Mouse (Mus musculus): Measurements from ENCODE around the gene Cstf3.

Cstf3 gene

GRCm38 (mm10) chr2:104604718-104605117 lies 14.4 kb downstream of the Cstf3 start:
- no peak for DNase-seq

GRCm38 (mm10) chr2:104605560-104605959 lies 15.2 kb downstream of the Cstf3 start:
- no peak for DNase-seq

GRCm38 (mm10) chr2:104614786-104615185 lies 24.5 kb downstream of the Cstf3 start:
- DNase-seq = no peak

GRCm38 (mm10) chr2:104615985-104616711 lies 25.8 kb downstream of the Cstf3 start:
- no peak for DNase-seq

- DNase-seq = no peak
Observed at GRCm38 (mm10) chr2:104658659-104659058, 68.3 kb downstream of the Cstf3 start.

- DNase-seq = no peak
Observed at GRCm38 (mm10) chr2:104663372-104664100, 73.2 kb downstream of the Cstf3 start.

- no peak for DNase-seq
Observed at GRCm38 (mm10) chr2:104669122-104669804, 78.9 kb downstream of the Cstf3 start.

- no peak for DNase-seq
Observed at GRCm38 (mm10) chr2:104671724-104672123, 81.4 kb downstream of the Cstf3 start.

GRCm38 (mm10) chr2:104677326-104677725 lies 87.0 kb downstream of the Cstf3 start:
- DNase-seq = no peak

- DNase-seq = no peak
Observed at GRCm38 (mm10) chr2:104684771-104685170, 94.4 kb downstream of the Cstf3 start.

- peak; percentile 34 to 48 for DNase-seq
Observed at GRCm38 (mm10) chr2:104685418-104685817, 95.1 kb downstream of the Cstf3 start.

GRCm38 (mm10) chr2:104687261-104687660 lies 96.9 kb downstream of the Cstf3 start:
- DNase-seq = no peak

- no peak for DNase-seq
Observed at GRCm38 (mm10) chr2:104688321-104688720, 98.0 kb downstream of the Cstf3 start.

- DNase-seq = no peak
Observed at GRCm38 (mm10) chr2:104688724-104689123, 98.4 kb downstream of the Cstf3 start.

- DNase-seq = no peak
Observed at GRCm38 (mm10) chr2:104690720-104691119, 100.4 kb downstream of the Cstf3 start.

GRCm38 (mm10) chr2:104692551-104692950 lies 102.2 kb downstream of the Cstf3 start:
- no peak for DNase-seq

GRCm38 (mm10) chr2:104699659-104700058 lies 109.3 kb downstream of the Cstf3 start:
- no peak for DNase-seq

- no peak for DNase-seq
Observed at GRCm38 (mm10) chr2:104703158-104703557, 112.8 kb downstream of the Cstf3 start.

- DNase-seq = no peak
Observed at GRCm38 (mm10) chr2:104704355-104704754, 114.0 kb downstream of the Cstf3 start.

GRCm38 (mm10) chr2:104709786-104710337 lies 119.5 kb downstream of the Cstf3 start:
- no peak for DNase-seq

- DNase-seq = no peak
Observed at GRCm38 (mm10) chr2:104710670-104711370, 120.5 kb downstream of the Cstf3 start.

All from thymus, adult 18-20 months (tissue).